Mouse (Mus musculus) myocyte (in vitro differentiated cells): ENCODE data around the gene Lrig1.

Source experiments
- MYOG ChIP-seq, 3 experiments: IDR thresholded peaks; one replicate each; pipeline ENCODE4 v1.6.1; 2011; ENCODE audit warnings: control low read depth in 2 of 3, low read depth in 2 of 3, mild to moderate bottlenecking in 2 of 3; ENCODE audit not compliant: insufficient read length in 2 of 3, control insufficient read depth in 1 of 3, insufficient read depth in 1 of 3
- POLR2A ChIP-seq: IDR thresholded peaks from one replicate; pipeline ENCODE4 v1.6.1; 2011; ENCODE audit warnings: low read depth, mild to moderate bottlenecking, control low read depth, moderate library complexity; ENCODE audit not compliant: insufficient read length
- POLR2AphosphoS2 ChIP-seq: IDR thresholded peaks from one replicate; pipeline ENCODE4 v1.6.1; 2011; ENCODE audit warnings: low read depth, control low read depth; ENCODE audit not compliant: insufficient read length
- REST ChIP-seq: IDR thresholded peaks from one replicate; pipeline ENCODE4 v1.6.1; 2011; ENCODE audit warnings: mild to moderate bottlenecking, control low read depth, moderate library complexity; ENCODE audit not compliant: insufficient read depth, insufficient read length
- SRF ChIP-seq: IDR thresholded peaks from one replicate; pipeline ENCODE4 v1.6.1; 2011; ENCODE audit warnings: low read depth; ENCODE audit not compliant: control insufficient read depth, insufficient read length
- USF1 ChIP-seq: IDR thresholded peaks from one replicate; pipeline ENCODE4 v1.6.1; 2011; ENCODE audit warnings: low read depth, mild to moderate bottlenecking, control low read depth, moderate library complexity

GRCm38 (mm10) chr6:94631779-94632082, 68.2 kb downstream of the Lrig1 start:
- no peak for TF ChIP-seq POLR2A
- TF ChIP-seq MYOG (IDR thresholded peaks at IDR 0.05; ENCODE audit: control insufficient read depth in 1 of 3, insufficient read depth in 1 of 3, insufficient read length in 2 of 3, low read depth in 2 of 3), result no peak
- no peak for TF ChIP-seq POLR2AphosphoS2
- TF ChIP-seq SRF, result no peak
- no peak for TF ChIP-seq USF1
- no peak for TF ChIP-seq REST
